Mouse (Mus musculus) brain, embryonic 14.5 days (tissue): ENCODE measurements around the gene Kif5a.

Experiments used
- CTCF ChIP-seq: fragments of 200-500 bp; IDR thresholded peaks from 2 replicates; pipeline ENCODE4 v1.5.1; 2012; ENCODE audit warnings: inconsistent platforms, mild to moderate bottlenecking, moderate library complexity, borderline replicate concordance; ENCODE audit not compliant: insufficient read depth, insufficient read length; ENCODE audit errors: extremely low read depth
- POLR2A ChIP-seq: fragments of 200-500 bp; IDR thresholded peaks from 2 replicates; pipeline ENCODE4 v1.6.1; 2012; ENCODE audit warnings: mild to moderate bottlenecking, inconsistent platforms, borderline replicate concordance; ENCODE audit not compliant: poor library complexity, insufficient read depth, insufficient read length, severe bottlenecking; ENCODE audit errors: extremely low read depth

DNA sequence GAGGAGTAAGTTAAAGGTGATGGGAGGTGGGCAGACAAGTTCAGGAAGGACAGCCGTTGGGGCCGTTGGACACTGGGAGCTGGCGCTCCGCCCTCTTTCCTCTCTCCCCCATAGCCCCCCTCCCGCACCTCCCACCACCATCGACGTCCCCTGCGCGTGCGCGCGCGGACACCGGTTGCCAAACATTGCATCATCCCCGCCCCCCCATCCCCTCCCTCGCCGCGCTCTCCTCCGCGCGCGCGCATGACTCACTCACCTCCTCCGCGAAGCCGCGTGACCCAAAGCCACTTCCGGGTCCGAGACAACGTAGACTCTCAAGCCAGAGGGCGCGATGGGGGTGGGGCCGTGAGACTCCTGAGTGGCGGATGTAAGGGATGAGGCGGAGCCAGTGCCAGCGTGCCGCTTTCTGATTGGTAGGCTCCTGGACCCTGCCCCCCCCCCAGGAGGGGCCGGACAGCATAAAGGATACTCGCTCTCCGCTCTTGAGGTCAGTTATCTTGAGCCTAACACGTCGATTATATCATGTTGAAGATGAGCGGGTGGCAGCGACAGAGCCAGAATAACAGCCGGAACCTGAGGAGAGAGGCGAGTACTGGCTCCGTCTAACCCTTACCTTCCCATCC, 27.3 kb upstream of the Kif5a start:
- TF ChIP-seq POLR2A = peak; percentile 47; the same call in 1 of the 2 replicates
- no peak for TF ChIP-seq CTCF
